Mouse (Mus musculus) CD4-positive helper T cell, adult 2 months (primary cell): ENCODE data around the gene 2310061I04Rik.

Source experiments
- DNase-seq: peaks from one replicate; pipeline ENCODE4 v3.0.0-alpha.2; 2012; ENCODE audit warnings: low read depth, missing footprints, low spot score

Gene 2310061I04Rik

DNA sequence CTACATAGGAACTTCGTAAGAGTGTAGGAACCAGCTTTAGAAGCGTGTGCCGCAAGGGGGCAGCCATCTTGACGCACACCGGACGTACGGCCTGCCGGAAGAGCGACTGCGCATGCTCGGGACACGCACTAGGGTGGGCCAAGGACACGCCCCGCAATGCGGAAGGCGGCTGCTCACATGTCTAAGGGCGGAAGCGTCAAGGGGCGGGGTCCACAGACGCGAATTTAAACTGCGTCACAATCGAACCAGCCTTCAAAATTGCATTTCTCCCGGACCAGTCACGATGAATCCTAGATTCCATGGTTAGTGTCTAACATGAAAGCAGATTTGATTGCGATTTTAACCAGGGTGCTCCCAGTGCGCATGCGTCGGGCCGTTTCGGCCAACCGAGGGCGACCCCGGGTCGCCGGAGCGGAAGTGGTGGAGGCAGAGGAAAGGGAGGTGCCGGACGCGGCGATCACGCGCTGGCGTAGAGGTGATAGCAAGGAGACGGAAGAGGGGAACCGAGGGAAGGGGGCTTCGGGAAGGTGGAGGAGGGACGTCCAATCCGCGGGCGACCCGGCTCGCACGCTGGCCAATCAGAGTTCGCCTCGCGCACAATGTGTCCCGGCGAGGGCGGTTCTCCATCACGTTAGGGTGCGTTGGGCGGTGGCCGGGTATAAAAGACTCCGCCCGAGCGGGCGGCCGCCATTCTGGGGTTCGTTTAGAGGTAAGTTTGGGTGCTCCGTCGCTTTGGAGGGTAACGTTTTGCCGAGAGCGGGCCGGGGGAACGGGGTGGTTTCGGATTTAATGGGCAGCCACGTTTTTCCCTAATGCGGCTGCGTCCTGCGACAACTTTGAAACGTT is 19.3 kb upstream of the 2310061I04Rik start, which contains the start of the genes Mrps18b and Ppp1r10:
Gene Mrps18b, minus strand, starts transcription at position 93 of the 846 bp plus-strand sequence.
Gene Ppp1r10, plus strand, starts transcription at position 138 of the 846 bp plus-strand sequence.
- DNase-seq: peak; percentile 100

DNA sequence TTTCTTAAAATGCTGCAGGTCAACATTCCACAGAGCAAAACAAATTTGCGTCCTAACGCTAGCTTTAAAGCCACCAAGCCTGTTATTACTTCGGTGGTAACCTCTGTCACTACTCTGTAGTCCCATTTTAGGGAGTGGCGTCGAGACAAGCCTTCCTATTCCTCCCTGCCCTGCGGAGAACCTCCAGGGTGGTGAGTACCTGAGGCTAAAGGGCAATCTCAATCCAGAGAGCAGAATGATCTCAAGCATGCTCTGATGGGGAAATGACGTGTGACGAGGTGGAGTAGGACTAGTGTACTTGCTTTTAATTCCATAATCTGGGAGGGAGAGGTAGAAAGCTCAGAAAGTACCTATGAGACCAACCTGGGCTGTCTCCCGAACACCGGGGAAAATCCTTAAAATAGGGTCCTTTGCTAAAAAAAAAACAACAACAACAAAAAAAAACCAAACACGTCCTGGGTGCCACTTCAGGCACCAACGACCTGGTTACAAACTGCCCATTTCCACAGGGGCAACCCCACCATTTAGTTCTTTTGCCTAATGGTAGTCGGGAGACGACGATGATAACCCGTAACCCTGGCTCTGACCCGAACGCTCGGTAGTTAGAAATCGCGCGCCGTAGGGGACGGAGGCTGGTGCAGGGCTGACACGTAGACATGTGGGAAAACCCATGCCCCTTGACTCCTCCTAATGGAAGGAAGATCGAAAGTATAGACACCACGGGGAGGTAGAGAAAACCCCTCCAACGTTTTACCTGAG is 18.5 kb upstream of the 2310061I04Rik start:
- DNase-seq: no peak

DNA sequence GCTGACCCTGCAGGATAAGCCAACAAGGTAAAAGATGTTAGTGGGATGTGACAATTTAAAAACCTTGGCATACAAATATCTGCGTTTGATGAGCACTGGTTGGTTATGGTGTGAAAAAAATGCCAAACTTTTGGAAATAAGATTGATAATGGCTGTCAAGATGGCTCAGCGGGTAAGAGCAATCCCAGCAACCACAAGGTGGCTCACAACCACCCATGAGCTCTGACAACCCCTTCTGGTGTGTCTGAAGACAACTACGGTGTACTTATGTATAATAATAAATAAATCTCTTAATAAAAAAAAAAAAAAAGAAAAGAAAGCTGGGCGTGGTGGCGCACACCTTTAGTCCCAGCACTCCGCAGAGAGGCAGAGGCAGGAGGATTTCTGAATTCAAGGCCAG is 17.7 kb upstream of the 2310061I04Rik start:
- DNase-seq: no peak

DNA sequence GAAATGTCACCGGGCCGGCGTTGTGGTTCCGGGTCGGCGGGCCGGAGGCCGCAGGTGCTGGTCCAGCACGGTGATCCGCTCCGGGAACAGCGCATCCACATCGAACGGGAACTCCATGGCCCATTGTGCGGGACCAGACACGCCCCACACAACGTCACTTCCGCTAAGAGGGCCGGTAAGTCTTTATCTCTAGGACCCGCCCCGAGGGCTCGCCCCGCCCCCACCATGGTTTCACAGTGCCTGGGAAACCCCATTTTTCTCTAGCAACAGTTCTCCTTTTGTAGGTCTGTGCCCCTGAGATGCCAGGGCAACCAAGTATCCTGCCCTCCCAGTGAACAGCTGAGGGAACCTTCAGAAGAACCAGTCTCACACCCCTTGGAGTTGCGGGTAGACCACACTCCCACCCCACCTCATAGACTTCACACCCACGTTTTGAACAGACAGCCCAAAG is 12.7 kb upstream of the 2310061I04Rik start, which contains the start of gene Atat1:
Gene Atat1, minus strand, starts transcription at position 157 of the 451 bp plus-strand sequence.
- DNase-seq: peak; percentile 96

DNA sequence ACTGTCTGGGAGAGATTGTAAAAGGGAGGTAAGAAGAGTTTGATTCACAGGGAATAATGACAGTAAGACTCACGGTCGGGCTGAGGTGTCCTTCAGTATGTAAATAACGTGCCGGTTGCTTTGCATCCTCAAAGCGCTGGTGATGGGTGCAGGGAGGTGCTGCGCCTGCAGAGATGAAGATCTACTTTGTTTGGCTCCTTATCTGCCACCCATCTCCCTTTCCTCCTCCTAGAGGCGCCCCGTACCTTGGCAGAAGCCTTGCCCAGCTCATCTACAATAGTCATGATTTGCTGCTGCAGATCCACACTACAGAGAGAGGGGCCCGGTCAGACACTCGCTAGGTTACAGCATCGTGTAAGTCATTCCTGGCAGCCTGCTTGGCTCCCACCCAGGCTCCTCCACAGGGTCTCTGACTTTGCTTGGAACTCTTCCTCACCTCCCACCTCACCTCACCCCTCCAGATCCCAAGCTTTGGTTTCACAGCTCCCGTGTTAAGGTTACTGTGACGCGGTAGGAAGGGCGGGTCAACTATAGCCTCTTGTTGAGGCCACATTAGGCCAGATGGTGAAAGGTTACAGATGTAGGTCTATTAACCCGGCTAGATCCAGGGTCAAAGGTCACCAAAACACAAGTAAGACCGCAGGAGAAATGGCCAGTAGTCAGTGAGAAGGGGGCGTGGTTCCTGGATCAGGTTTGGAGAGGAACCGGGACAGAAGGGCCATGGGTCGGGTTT is 12.1 kb upstream of the 2310061I04Rik start:
- DNase-seq: peak; percentile 50

DNA sequence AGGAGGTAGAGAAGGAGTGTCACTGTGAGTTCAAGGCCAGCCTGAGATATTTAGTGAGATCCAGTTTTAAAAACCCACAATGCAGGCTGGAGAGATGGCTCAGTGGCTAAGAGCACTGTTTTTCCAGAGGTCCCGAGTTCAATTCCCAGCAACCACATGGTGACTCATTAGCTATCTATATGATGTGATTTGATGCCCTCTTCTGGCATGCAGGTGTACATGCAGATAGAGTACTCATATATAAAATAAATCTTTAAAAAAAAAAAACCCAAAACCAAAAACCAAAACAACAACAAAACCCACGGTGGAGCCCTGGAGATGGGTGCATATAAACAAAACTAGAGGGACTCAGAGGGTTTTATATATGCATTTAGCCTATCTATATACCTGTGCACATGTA is 10.4 kb upstream of the 2310061I04Rik start:
- DNase-seq: peak; percentile 46

DNA sequence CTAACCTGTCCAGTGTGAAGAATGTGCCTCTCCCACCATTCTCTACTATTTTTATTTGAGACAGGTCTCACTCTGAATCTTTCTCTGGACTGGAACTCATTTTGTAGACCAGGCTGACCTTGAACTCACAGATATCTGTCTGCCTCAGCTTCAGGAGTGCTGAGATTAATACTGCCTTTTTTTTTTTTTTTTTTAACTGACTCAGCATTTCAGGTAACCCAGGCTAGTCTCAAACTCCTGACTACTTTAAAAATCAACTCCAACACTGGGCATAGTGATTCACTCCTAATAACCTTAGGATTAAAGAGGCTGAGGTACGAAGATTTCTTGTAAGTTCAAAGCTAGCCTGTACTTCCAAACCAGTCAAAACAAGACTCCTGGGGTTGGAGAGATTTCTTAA is 8.4 kb upstream of the 2310061I04Rik start:
- DNase-seq: no peak

DNA sequence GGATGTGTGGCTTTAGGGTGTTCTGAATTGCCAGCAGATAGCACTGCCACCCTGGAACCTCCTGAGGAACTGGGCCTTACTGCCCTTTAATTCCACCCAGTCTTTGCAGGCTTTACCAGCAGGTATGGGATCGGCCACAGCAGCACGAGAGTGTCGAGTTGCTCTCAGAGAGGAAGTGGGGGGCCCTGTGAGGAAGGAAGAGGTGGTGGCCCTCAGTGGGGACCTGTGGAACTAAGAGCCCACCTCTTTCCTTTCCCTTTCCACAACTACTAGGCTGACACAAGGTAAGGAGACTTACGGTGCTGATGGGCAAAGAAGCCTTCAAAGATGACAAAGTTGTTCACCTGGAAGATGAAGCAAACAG is 6.7 kb upstream of the 2310061I04Rik start:
- no peak for DNase-seq

DNA sequence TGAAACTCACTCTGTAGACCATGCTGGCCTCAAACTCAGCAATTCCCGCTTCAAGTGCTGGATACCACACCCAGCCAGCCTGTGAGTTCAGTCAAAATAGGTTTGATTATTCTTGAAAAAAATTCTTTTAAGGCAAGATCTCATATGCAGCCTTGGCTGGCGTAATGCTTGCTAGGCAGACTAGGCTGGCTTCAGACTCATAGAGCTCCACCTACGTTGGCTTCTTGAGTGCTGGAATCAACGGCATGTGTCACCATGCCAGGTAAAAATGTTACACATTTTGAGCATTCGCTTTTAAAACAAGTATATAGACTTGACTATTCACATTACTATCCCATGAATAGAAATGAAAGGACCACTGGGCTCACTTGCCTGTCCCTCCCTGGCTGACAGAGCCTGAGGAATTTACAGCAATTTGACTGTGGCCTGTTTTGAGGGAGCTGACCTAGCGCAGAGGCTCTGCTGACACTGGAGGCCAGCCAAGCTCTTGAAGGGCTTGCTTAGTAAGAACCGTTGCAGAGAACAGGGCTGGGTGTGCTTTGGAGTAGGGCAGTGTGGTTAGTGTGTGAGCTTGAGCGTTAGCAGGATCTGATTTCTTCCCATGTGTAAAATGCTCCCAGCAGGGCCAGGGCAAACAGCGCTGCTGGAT is 6.2 kb upstream of the 2310061I04Rik start:
- DNase-seq: no peak

DNA sequence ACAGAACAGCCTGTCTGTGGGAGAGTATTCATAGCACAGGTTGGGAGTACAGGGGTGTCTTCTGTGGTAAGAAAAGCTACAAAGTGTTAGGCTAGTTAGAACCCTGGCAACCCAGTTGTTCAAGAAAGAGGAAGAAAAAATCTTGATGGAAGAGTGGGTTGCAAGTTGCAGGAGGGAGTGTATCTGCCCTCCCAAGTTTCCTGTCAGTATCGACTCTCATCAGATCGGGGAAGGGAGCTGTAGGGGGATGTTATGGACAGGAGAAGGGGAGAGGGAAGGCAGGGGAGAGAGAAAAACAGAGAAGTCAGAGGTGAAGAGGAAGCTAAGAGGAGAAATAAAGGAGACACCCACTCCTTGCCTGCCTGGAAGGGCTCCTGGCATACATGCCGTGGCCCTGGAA is 3.4 kb upstream of the 2310061I04Rik start:
- DNase-seq: no peak

DNA sequence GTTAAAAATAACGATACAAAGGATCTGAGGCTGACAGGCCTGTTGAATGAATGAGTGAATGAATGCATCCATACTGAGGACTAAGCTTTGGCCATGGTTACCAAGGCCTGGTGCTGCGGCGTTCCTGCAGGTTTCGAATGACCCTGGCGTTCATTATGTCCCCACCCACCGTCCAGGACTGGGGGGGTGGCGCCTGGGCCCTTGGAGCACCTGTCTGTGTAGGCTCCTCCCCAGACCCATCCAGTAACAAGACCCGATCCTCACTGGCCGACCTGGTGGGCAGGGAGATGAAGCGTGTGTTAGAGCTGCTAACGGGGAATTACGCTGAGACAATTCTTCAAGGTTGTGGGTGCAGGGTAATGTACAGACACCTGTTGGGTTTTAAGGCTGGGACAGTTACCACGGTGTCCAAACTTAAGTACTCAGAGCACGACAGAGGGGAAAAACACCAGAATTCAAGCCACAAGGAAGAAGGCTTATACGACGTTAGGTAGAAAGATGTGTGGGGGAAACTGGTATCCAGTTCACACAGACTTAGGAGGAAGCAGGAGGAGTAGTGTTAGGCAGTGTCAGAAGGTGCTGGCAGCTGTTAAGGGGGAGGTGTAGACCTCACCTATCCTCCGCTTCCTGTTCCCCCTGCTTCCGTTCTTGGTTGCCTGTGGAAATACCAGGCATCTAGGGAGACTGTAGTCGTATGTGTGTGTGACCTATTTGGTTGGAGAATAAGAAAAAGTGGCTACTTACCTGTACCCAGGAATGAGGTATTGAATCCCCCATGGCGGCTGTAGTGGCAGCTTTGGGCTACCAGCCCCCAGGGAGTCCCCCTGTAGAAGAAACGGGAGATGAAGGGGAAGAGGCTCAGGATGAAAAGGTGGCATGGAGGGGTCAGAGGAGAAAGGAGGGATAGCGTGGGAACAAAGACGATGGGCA is 678 bp upstream of the 2310061I04Rik start:
- DNase-seq: no peak

DNA sequence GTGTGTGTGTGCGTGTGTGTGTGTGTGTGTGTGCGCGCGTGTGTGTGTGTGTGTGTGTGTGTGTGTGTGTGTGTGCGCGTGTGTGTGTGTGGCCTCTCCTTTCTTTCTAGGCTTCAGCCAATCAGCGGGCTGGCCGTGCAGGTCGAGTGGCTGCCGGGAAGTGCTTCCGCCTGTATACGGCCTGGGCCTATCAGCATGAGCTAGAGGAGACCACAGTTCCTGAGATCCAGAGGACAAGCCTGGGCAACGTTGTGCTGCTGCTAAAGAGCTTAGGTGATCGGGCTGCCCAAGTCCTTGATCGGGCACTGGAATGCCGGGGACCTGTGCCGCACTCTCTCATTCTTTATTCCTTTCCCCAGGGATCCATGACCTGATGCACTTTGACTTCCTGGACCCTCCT is 9.5 kb downstream of the 2310061I04Rik start:
- no peak for DNase-seq

DNA sequence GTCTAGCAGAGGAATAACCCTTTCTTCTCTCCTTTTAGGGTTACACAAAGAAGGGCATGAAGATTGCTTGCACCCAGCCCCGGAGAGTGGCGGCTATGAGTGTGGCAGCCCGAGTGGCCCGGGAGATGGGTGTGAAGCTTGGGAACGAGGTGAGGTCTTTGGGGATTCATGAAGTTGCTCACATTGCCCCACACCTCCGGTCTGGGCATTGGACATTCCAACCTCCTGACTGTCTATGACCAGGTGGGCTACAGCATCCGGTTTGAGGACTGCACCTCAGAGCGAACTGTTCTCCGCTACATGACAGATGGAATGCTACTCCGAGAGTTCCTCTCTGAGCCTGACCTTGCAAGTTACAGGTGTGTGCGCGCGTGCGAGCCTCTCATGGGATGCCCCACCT is 13.5 kb downstream of the 2310061I04Rik start:
- no peak for DNase-seq

DNA sequence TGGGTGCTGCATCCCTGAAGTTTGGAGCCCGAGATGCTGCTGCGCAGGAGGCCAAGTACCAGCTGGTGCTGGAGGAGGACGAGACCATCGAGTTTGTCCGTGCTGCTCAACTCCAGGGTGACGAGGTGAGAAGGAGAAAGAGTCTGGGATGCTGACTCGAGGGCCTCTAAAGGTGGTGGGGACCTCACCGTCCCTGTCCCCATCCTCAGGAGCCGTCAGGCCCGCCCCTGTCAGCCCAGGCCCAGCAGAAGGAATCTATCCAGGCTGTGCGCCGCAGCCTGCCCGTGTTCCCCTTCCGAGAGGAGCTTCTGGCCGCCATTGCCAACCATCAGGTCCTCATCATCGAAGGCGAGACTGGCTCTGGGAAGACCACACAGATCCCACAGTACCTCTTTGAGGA is 14.3 kb downstream of the 2310061I04Rik start:
- no peak for DNase-seq

DNA sequence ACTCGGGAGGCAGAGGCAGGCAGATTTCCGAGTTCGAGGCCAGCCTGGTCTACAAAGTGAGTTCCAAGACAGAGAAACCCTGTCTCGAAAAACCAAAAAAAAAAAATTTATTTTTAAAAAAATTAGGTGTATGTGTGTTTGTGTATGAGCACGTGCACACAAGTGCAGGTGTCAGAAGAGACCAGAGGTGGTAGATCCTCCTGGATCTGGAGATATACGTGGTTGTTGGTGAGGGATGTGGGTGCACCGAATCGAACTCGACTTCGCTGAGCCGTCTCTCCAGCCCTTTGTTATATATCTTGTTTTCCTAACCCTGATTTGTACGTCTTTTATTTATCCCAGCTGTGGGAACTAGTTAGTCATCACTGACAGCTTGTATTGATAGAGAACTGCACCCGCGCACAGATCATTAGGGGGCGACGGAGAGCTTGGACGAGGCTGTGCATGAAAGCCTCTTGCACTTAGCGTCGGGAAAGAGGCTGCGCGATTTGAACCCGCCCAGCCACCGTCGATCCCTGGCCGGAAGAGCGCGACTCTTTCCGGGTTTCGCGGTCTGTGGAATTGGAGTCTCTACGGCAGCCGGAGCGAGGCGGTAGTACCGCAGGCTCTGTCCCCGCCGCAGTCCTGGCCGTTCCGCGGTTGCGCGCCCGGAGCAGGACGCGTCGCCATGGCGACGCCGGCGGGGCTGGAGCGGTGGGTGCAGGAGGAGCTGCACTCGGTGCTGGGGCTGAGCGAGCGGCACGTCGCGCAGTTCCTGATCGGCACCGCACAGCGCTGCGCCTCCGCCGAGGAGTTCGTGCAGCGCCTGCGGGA is 17.8 kb downstream of the 2310061I04Rik start, which contains the start of gene Dhx16:
Gene Dhx16, plus strand, starts transcription at position 575 of the 813 bp plus-strand sequence.
- DNase-seq: peak; percentile 98

DNA sequence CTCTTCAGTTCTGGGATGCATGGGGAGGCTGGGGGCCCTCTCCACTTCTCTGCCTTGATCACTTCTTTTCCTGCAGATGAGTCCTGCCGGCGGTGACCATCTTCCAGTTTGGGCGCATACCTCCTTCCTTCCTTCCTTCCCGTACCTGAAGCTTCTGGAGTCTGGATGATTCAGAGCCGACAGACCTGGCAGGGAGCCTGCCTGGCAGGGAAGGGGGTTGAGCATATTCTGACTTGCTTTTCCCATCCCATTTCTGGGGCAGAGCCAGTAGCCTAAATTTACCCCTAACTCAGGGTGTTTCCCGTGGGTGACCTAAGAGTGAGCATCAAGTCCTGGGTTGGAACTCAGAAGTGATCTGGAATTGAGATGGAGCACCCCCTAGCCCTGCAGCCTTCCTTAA is 22.5 kb downstream of the 2310061I04Rik start:
- DNase-seq: no peak

DNA sequence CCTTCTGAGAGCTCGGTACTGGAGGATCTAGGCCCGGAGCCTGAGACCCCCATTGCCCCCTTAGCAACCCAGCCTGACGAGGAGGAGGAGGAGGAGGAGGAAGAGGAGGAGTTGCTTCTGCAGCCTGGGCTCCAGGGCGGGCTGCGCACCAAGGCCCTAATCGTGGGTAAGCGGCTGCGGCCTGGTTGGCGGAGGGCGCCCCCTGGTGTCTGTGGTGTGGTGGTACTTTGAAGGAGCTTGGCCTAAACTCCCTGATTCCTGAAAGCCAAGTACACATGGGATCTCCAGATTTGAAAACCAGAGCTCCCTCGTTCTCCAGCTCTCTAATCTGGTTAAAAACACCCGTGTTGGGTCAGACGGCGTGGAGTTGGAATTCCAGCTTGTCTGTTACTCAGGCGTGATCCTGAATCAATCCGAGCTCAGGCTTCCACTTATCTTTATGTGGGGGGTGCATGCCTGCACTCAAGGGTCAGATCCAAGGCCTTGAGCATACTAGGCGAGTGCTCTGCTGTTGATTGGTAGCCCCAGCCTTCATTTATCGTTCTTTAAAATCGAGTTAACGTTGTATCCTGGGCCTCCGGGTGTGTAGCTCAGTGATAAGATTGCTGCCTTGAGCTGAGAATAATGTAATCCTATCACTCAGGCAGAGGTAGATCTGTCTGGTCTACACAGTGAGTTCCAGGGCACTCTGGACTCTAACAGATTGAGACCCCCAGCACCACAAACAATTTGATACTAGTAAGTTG is 23.3 kb downstream of the 2310061I04Rik start:
- DNase-seq: peak; percentile 79

DNA sequence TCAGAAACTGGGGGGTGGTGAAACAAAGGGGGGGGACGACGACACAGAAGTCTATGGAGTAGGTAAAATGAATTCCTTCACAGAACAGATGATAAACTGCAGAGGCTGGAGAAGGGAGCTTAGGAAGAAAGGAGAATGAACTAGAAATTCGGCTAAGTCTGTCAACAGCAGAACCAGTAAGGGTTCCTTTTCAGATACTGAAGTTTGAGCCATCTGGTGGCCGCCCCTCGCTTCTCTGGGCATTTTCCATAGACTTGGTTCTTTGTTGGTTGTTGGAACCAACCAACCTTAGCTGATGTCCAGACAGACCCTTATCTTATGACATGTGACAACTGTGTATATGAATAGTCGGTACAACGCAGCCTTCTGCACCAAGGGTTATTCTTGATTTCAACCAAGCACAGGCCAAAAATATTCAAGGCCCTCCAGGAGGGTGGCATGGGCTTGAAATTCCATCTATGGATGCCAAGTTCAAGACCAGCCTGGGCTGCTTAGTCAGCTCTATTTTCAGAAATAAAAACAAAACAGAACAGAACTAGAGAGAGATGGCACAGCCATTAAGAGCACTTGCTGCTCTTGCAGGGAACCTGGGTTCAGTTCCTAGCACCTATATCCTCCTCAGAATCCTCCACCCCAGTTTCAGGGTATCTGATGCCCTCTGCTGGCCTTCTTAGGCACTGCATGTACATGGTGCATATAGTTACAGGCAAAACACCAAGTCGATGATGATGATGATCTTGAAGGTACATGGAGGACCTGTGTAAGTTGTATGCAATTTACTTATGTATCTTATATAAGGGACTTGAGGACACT is 26.1 kb downstream of the 2310061I04Rik start:
- DNase-seq: peak; percentile 73
